ENCODE assay signal across 8 mouse cellular contexts in the genomic region with DNA sequence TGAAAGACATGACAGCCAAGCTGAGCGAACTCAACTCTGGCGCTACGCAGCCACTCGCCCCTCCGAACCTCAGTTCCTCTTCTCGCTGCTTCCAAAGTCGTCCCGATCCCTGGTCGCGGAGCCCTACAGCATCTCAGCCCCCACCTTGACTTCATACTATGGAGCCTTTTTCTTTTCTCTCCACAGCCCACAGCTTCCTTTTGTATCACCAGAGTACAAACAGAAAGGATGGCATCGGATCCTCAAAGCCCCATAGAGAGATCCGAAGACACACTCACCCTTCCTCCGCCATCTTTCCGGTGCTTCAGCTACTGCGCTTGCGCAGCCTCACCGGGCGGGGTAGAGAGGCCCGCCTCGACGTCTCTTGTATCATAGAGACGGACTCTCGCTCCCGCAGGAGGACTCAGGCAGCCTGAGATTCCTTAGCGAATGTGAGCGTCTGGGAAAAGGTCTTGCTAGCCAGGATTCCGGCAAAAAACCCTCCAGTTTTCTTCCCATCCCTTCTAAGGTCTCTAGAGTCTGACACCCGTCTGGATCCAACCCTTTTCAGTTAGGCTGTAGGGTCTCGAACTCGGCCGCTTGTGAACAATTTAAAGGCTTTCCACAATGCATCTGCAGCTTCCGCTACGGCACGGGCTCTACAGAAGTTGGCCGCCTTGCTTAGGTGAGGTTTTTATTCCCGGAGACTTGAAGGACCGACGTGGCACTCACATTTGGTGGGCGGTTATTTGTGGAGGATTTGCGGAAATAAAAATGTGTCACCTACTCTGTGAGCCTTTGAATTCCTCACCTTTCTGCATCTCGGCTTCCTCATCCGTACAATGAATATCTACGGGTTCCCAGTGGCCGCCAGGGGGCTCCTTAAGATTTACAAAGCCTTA. TPM values are rescaled to one million over a fixed set of nuclear protein-coding genes. Genes with fewer than 3 reads are reported as not detected.
A peak's percentile ranks its signal among the peaks of the same experiment; 100 is the strongest.
DNase-seq lines count a peak whose midpoint lies in the region; ATAC-seq lines count a peak whose summit lies in the region.

Gene Rpl7l1 (minus strand): TSS at position 332 of the 881 bp plus-strand sequence.

- H3K4me2 ChIP-seq in hindbrain, embryonic 16.5 days (ENCODE audit: low read length), result peak within 1 kb of the TSS; percentile 68

- H3K36me3 ChIP-seq in hindbrain, embryonic 16.5 days (ENCODE audit: control insufficient read depth, insufficient read depth, low read length), result peaks cover 20% of the 10 kb centered on the region
- H3K36me3 ChIP-seq in macrophage (ENCODE audit: inconsistent target), result peaks cover 31% of the 10 kb centered on the region

- peak within 1 kb of the TSS; percentile 88 for H3K27ac ChIP-seq in hindbrain, embryonic 16.5 days (ENCODE audit: low read depth, low read length)
- peak within 1 kb of the TSS; percentile 59 for H3K27ac ChIP-seq in macrophage

- H3K4me3 ChIP-seq in hindbrain, embryonic 16.5 days (ENCODE audit: low read length), result peak within 1 kb of the TSS; percentile 62
- peak within 1 kb of the TSS; percentile 80 for H3K4me3 ChIP-seq in macrophage (ENCODE audit: inconsistent target)

- H3K9me3 ChIP-seq in hindbrain, embryonic 16.5 days (ENCODE audit: control insufficient read depth, low read length), result no peaks in the 10 kb centered on the region

- peak; percentile 96 for ATAC-seq in hindbrain, embryonic 16.5 days

- peaks cover 39% of the 10 kb centered on the region for H3K79me2 ChIP-seq in macrophage (ENCODE audit: inconsistent target)

- H3K4me1 ChIP-seq in hindbrain, embryonic 16.5 days (ENCODE audit: control insufficient read depth, insufficient read depth, low read depth, low read length), result peaks cover 9% of the 10 kb centered on the region

- WGBS in hindbrain, embryonic 16.5 days, result under 1% methylated on average over 44 of the region's 44 CpGs
- under 1% methylated on average over 44 of the region's 44 CpGs for WGBS in macrophage (ENCODE audit: missing documents)

- H3K27me3 ChIP-seq in hindbrain, embryonic 16.5 days (replicated peaks; ENCODE audit: control insufficient read depth, insufficient read depth, low read length), result no peaks in the 10 kb centered on the region

- peak; percentile 93 for DNase-seq in T-cell, adult 2 months (ENCODE audit: low spot score)
- DNase-seq in cerebellum, postnatal 36 days, result peak; percentile 90 to 92
- DNase-seq in gastrocnemius, adult 18-20 months (ENCODE audit: low spot score), result peak; percentile 92
- DNase-seq in left cerebral cortex, adult 18-20 months (ENCODE audit: low spot score in 2 of 2), result peak; percentile 88 to 92
- peak; percentile 92 for DNase-seq in right cerebral cortex, adult 18-20 months
- DNase-seq in urinary bladder, postnatal 10 days (ENCODE audit: low spot score), result peak; percentile 65

- H3K9ac ChIP-seq in hindbrain, embryonic 16.5 days (ENCODE audit: low read depth, low read length), result peak within 1 kb of the TSS; percentile 77

RNA-seq across cellular contexts. Expression of gene Rpl7l1, which starts in this region (rescaled TPM):
- total RNA-seq in gastrocnemius, adult 18-20 months (2021), result 10 to 100 TPM; 36.7 to 37.9 TPM
- 75.5 and 80.4 TPM in 2 replicates for polyA plus RNA-seq in hindbrain, embryonic 16.5 days (2015; fragmentation: Nextera tagmentation; extraction: Ambion mirVana)
- 10 to 100 TPM; 48.2 to 53.2 TPM for total RNA-seq in left cerebral cortex, adult 18-20 months (2021)
- total RNA-seq in macrophage (2018; cell fraction: chromatin; rRNA removed), result 10 to 100 TPM; 16.7 to 71.0 (median 37.8) TPM
- 10 to 100 TPM; 50.7 to 93.7 (median 70.4) TPM for total RNA-seq in macrophage (2018; cell fraction: cytosol; rRNA removed)
- total RNA-seq in macrophage (2018; cell fraction: nucleus; rRNA removed), result 10 to 100 TPM; 17.2 to 62.0 (median 29.1) TPM
- 64.6 to 81.8 TPM (median 70.4 TPM) in 3 replicates for polyA plus RNA-seq in macrophage (2018)

Comparison
In these comparisons a context has a peak if more than half of its experiments do, and no peak if none do; other contexts are left out.
1. Peak in every context shown above with its lines: DNase-seq, ATAC-seq, H3K4me3 ChIP-seq and H3K27ac ChIP-seq.